Mouse (Mus musculus): ENCODE data around the gene Sarnp. TPM values are rescaled to one million over a fixed set of nuclear protein-coding genes. Genes with fewer than 3 reads are reported as not detected.

Gene Sarnp
- polyA plus RNA-seq, 1 experiment from 2014 or later = 168 TPM

- H3K4me1 ChIP-seq (replicated peaks) = peaks cover 14% of the 10 kb centered on the region
- no peaks in the 10 kb centered on the region for H3K27me3 ChIP-seq
- 92% methylated on average over 8 of the region's 8 CpGs for WGBS
- H3K9ac ChIP-seq = no peak overlapping the region
- H3K9me3 ChIP-seq (replicated peaks) = no peaks in the 10 kb centered on the region
- H3K36me3 ChIP-seq = peaks cover 16% of the 10 kb centered on the region; the same call in 1 of the 2 replicates
- no peak overlapping the region for H3K4me3 ChIP-seq
- H3K4me2 ChIP-seq = no peak overlapping the region
- no peak overlapping the region for H3K27ac ChIP-seq
- no peak for ATAC-seq (replicated peaks; ENCODE audit: insufficient number of reproducible peaks, insufficient read depth, low FRiP score, low read depth)
Measured at GRCm38 (mm10) chr10:128798676-128799075, 18.5 kb upstream of the Sarnp start.

- Histone ChIP-seq H3K9ac (peak overlapping the region; percentile 85; the same call in 1 of the 2 replicates), H3K27ac (no peak overlapping the region), H3K9me3 (replicated peaks) (no peaks in the 10 kb centered on the region), H3K4me2 (peak overlapping the region; percentile 93; the same call in 1 of the 2 replicates), H3K4me1 (replicated peaks) (peaks cover 26% of the 10 kb centered on the region), H3K4me3 (no peak overlapping the region), H3K27me3 (no peaks in the 10 kb centered on the region), H3K36me3 (peaks cover 18% of the 10 kb centered on the region; the same call in 1 of the 2 replicates)
- no peak for ATAC-seq (replicated peaks; ENCODE audit: insufficient number of reproducible peaks, insufficient read depth, low FRiP score, low read depth)
- 89% methylated on average over 16 of the region's 16 CpGs for WGBS
Measured at GRCm38 (mm10) chr10:128801981-128802495, 15.1 kb upstream of the Sarnp start.

GRCm38 (mm10) chr10:128802956-128803355 lies 14.2 kb upstream of the Sarnp start:
- peak overlapping the region; percentile 93 for H3K4me2 ChIP-seq
- H3K27ac ChIP-seq = peak overlapping the region; percentile 99
- H3K9me3 ChIP-seq (replicated peaks) = no peaks in the 10 kb centered on the region
- peaks cover 18% of the 10 kb centered on the region; the same call in 1 of the 2 replicates for H3K36me3 ChIP-seq
- H3K27me3 ChIP-seq = no peaks in the 10 kb centered on the region
- peak overlapping the region; percentile 85 for H3K9ac ChIP-seq
- no peak for ATAC-seq (replicated peaks; ENCODE audit: insufficient number of reproducible peaks, insufficient read depth, low FRiP score, low read depth)
- peak overlapping the region; percentile 82 for H3K4me3 ChIP-seq
- peaks cover 35% of the 10 kb centered on the region for H3K4me1 ChIP-seq (replicated peaks)
- WGBS = 50% methylated on average over 4 of the region's 4 CpGs

- Histone ChIP-seq H3K27ac (peak overlapping the region; percentile 99), H3K4me1 (replicated peaks) (peaks cover 39% of the 10 kb centered on the region), H3K9me3 (replicated peaks) (no peaks in the 10 kb centered on the region), H3K4me3 (peak overlapping the region; percentile 82), H3K4me2 (peak overlapping the region; percentile 93), H3K9ac (peak overlapping the region; percentile 85), H3K27me3 (no peaks in the 10 kb centered on the region), H3K36me3 (peaks cover 19% of the 10 kb centered on the region; the same call in 1 of the 2 replicates)
- ATAC-seq (replicated peaks; ENCODE audit: insufficient number of reproducible peaks, insufficient read depth, low FRiP score, low read depth) = no peak
- WGBS = 8% methylated on average over 6 of the region's 6 CpGs
Measured at GRCm38 (mm10) chr10:128803361-128803760, 13.8 kb upstream of the Sarnp start.

- no peak for ATAC-seq (replicated peaks; ENCODE audit: insufficient number of reproducible peaks, insufficient read depth, low FRiP score, low read depth)
- Histone ChIP-seq H3K27ac (peak within 1 kb of the TSS; percentile 99), H3K4me2 (peak within 1 kb of the TSS; percentile 93), H3K36me3 (peaks cover 24% of the 10 kb centered on the region; the same call in 1 of the 2 replicates), H3K4me3 (peak within 1 kb of the TSS; percentile 82), H3K9me3 (replicated peaks) (no peaks in the 10 kb centered on the region), H3K4me1 (replicated peaks) (peaks cover 44% of the 10 kb centered on the region), H3K9ac (peak within 1 kb of the TSS; percentile 85), H3K27me3 (no peaks in the 10 kb centered on the region)
- 1% methylated on average over 14 of the region's 14 CpGs for WGBS
Measured at GRCm38 (mm10) chr10:128803771-128804270, 13.3 kb upstream of the Sarnp start, which contains the start of gene Dnajc14. Dnajc14 (plus strand) TSS chr10:128804062.

- under 1% methylated on average over 28 of the region's 28 CpGs for WGBS
- H3K9me3 ChIP-seq (replicated peaks) = no peaks in the 10 kb centered on the region
- H3K27ac ChIP-seq = peak within 1 kb of the TSS; percentile 99
- peaks cover 25% of the 10 kb centered on the region; the same call in 1 of the 2 replicates for H3K36me3 ChIP-seq
- H3K9ac ChIP-seq = peak within 1 kb of the TSS; percentile 85
- H3K4me1 ChIP-seq (replicated peaks) = peaks cover 49% of the 10 kb centered on the region
- peak within 1 kb of the TSS; percentile 93 for H3K4me2 ChIP-seq
- no peaks in the 10 kb centered on the region for H3K27me3 ChIP-seq
- H3K4me3 ChIP-seq = peak within 1 kb of the TSS; percentile 82
- ATAC-seq (replicated peaks; ENCODE audit: insufficient number of reproducible peaks, insufficient read depth, low FRiP score, low read depth) = peak; percentile 50
Measured at GRCm38 (mm10) chr10:128804271-128805091, 12.7 kb upstream of the Sarnp start, which contains the start of gene Tmem198b. Tmem198b (minus strand) TSS chr10:128804370.

GRCm38 (mm10) chr10:128805092-128806000 lies 11.8 kb upstream of the Sarnp start:
- Histone ChIP-seq H3K4me3 (peak overlapping the region; percentile 82), H3K36me3 (peaks cover 21% of the 10 kb centered on the region; the same call in 1 of the 2 replicates), H3K4me1 (replicated peaks) (peaks cover 50% of the 10 kb centered on the region), H3K4me2 (peak overlapping the region; percentile 93), H3K9me3 (replicated peaks) (no peaks in the 10 kb centered on the region), H3K27me3 (no peaks in the 10 kb centered on the region), H3K9ac (peak overlapping the region; percentile 85), H3K27ac (peak overlapping the region; percentile 99)
- under 1% methylated on average over 63 of the region's 70 CpGs for WGBS
- peak; percentile 92 for ATAC-seq (replicated peaks; ENCODE audit: insufficient number of reproducible peaks, insufficient read depth, low FRiP score, low read depth)

GRCm38 (mm10) chr10:128806086-128806485 lies 11.0 kb upstream of the Sarnp start:
- H3K4me2 ChIP-seq = peak overlapping the region; percentile 93
- ATAC-seq (replicated peaks; ENCODE audit: insufficient number of reproducible peaks, insufficient read depth, low FRiP score, low read depth) = no peak
- peaks cover 50% of the 10 kb centered on the region for H3K4me1 ChIP-seq (replicated peaks)
- no peaks in the 10 kb centered on the region for H3K9me3 ChIP-seq (replicated peaks)
- WGBS = 44% methylated on average over 6 of the region's 6 CpGs
- H3K27me3 ChIP-seq = no peaks in the 10 kb centered on the region
- peak overlapping the region; percentile 64 for H3K9ac ChIP-seq
- peak overlapping the region; percentile 82 for H3K4me3 ChIP-seq
- peaks cover 16% of the 10 kb centered on the region; the same call in 1 of the 2 replicates for H3K36me3 ChIP-seq
- H3K27ac ChIP-seq = peak overlapping the region; percentile 99

- ATAC-seq (replicated peaks; ENCODE audit: insufficient number of reproducible peaks, insufficient read depth, low FRiP score, low read depth) = no peak
- Histone ChIP-seq H3K4me3 (peak overlapping the region; percentile 82), H3K36me3 (peaks cover 10% of the 10 kb centered on the region; the same call in 1 of the 2 replicates), H3K27ac (no peak overlapping the region), H3K4me1 (replicated peaks) (peaks cover 50% of the 10 kb centered on the region), H3K9me3 (replicated peaks) (no peaks in the 10 kb centered on the region), H3K27me3 (no peaks in the 10 kb centered on the region), H3K4me2 (peak overlapping the region; percentile 93), H3K9ac (peak overlapping the region; percentile 33)
- WGBS = 79% methylated on average over 8 of the region's 8 CpGs
Measured at GRCm38 (mm10) chr10:128807018-128807417, 10.1 kb upstream of the Sarnp start.

GRCm38 (mm10) chr10:128820217-128820616 lies 3.1 kb downstream of the Sarnp start:
- WGBS = 81% methylated on average over 4 of the region's 4 CpGs
- Histone ChIP-seq H3K27me3 (no peaks in the 10 kb centered on the region), H3K9ac (no peak overlapping the region), H3K4me2 (no peak overlapping the region), H3K4me1 (replicated peaks) (peaks cover 13% of the 10 kb centered on the region), H3K9me3 (replicated peaks) (no peaks in the 10 kb centered on the region), H3K27ac (no peak overlapping the region), H3K36me3 (peaks cover 49% of the 10 kb centered on the region), H3K4me3 (no peak overlapping the region)
- no peak for ATAC-seq (replicated peaks; ENCODE audit: insufficient number of reproducible peaks, insufficient read depth, low FRiP score, low read depth)
